Mouse (Mus musculus) left cerebral cortex, postnatal 25 days (tissue): ENCODE results near the gene Stx3. TPM values are rescaled to one million over a fixed set of nuclear protein-coding genes. Genes with fewer than 3 reads are reported as not detected.

Experiments
- DNase-seq, 2 experiments: peaks; one replicate each; pipeline ENCODE4 v3.0.0; 2022; ENCODE audit warnings: low spot score in 2 of 2, mixed read lengths in 1 of 2
- intact Hi-C: fragments of 180-260 bp; cut with DNase I; formaldehyde crosslinking; loops from one replicate; pipeline ENCODE4 v1.15.1; 2025
- total RNA-seq, 2 experiments: library from RNA; stranded (reverse); gene quantifications; 2 replicates each; pipeline ENCODE4 v1.2.3; 2021

Gene Stx3
- total RNA-seq, 2 experiments from 2014 or later: 20.9 to 21.6 TPM

DNA sequence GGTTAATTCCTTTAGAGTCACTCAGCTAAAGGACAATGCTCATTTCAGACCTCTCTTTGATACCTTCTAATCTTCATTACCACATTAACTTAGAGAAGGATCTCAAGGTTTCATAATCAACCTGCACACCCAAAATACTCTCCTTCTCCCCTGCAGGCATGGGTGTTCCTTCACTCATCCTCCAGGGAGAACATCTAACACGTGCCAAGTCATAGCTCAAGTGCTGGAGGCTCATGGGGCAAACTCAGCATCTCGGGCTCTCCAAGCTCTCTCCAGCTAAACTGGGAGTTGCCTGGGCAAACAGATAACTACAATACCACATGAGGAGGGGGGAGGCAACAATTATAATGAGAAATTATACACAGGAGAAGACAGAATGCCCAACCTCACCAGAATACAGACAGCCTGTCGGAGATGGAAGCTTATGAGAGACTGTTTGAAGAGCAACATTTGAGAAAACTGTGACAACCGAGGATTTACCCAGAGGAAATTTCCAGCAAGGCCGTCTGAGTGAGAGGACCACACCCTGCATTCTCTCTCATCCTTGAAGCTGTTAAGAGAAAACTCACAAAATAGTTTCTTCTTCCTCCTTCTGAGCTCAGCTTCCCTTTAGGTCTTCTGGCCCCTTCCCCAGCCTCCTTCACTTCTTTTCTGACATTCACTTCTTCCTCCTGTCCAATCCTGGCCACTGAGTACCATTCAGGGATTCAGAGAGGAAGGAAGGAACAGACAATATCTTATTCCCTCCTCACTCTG lies 9.0 kb downstream of the Stx3 start:
- intact Hi-C loops: no loop called here
- DNase-seq: no peak

DNA sequence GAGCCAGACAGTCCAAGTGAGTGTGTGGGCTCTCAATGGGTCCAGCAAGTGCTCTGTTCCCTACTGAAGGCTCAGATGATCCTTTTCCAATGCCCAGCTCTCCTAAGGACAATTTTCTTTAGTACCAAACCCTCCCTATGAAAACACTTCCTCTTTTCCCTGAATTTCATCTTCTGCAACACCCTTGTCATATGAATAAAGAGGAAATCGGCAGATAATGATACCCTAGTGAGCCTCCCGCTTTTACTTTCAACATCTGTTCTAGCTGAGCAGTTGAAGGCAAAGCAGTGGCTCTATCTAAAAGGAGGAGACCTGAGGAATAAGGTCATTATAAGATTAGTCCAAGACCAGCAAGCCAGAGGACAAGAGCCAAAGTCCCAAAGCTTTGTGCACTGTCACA lies 10.8 kb downstream of the Stx3 start:
- no peak for DNase-seq
- intact Hi-C loops: no loop called here

DNA sequence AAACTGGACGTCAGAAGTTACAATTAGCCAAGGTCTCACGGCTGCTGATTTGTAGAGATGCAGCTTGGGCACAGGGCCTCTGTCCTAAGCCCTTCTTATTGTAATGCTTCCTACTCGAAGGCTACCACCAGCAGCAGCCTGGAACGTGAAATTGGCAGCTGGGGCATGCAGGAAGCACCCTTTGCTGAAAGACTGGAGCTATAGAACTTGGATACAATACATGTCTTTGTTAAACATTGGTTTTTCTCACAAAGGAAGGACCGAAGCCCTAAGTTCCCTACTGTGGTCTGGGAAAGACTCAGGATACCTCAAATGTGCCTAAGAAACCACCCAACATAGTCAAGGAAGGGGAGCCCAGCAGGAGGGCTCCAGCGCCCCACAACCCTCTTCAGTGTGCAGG lies 11.4 kb downstream of the Stx3 start:
- intact Hi-C loops: no loop called here
- DNase-seq: no peak

DNA sequence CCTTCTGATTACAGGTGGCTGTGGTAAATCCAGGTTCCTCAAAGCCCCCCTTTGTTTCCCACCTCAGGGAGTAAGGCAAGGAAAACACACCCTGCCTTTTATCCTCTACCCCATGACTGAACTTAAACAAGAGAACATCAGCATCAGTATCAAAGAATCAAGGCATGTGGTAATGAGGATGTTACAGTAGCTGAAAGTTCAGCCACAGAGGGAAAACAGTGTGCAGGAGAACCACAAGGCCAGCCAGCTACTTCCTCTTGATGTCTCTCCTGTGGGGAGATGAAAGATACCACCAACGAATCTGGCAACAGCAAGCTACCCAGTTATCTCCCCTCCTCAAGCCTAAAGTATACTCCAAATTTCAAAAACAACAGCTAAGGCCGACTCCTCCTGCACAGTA lies 12.0 kb downstream of the Stx3 start:
- intact Hi-C loops: no loop called here
- DNase-seq: no peak

- intact Hi-C loops: no loop called here
- DNase-seq: no peak
These were observed 14.8 kb downstream of the Stx3 start for GRCm38 (mm10) chr19:11804423-11804822.

GRCm38 (mm10) chr19:11800531-11801315 lies 18.5 kb downstream of the Stx3 start:
- intact Hi-C loops: no loop called here
- no peak for DNase-seq

- intact Hi-C loops: no loop called here
- no peak for DNase-seq
These were observed 24.8 kb downstream of the Stx3 start for GRCm38 (mm10) chr19:11794447-11794846.

- intact Hi-C loops: no loop called here
These were observed 25.4 kb downstream of the Stx3 start for GRCm38 (mm10) chr19:11793741-11794359.

GRCm38 (mm10) chr19:11791825-11792224 lies 27.4 kb downstream of the Stx3 start:
- no peak for DNase-seq
- intact Hi-C loops: no loop called here

More at GRCm38 (mm10) chr19:11793741-11794359, 25.4 kb downstream of the Stx3 start:
- DNase-seq: no peak

DNA sequence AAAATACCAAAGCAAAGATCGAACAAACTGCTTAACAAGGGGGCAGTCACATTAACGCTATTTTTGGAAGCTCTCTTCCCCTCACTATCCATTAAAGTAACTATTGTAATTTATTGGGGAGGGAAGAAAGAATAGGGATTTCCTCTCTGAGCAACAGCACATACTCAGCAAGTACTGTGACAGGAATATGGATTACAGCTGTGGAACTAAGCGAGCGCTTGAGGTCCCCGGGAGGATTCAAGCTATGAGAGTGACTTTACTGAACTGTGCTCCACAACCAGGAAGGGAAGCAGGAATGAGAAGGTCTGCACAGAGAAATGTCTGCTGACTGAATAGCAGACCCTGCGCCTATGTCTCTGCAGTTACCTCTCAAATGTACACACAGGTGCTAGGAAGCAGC lies 30.3 kb downstream of the Stx3 start:
- DNase-seq: no peak
- intact Hi-C loops: no loop called here

DNA sequence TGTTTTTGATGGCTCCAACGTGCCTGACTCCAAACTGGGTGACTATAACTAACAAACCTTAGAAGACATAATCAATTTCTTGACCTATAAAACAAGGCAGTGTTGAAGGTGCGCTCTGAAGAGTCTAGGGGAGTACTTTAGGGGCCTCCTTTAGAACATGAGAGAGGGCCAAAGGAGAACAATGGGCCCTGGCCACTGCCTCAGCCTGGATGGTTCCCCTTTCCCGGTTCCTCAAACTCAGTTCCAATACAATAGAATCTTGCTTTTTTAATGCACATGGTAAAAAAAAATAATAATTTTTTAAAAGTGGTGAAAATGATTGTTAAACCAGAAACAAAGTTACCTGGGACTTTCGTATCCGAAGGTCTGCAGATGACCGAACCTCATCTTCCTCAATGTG lies 31.4 kb downstream of the Stx3 start:
- intact Hi-C loops: no loop called here
- DNase-seq: no peak

DNA sequence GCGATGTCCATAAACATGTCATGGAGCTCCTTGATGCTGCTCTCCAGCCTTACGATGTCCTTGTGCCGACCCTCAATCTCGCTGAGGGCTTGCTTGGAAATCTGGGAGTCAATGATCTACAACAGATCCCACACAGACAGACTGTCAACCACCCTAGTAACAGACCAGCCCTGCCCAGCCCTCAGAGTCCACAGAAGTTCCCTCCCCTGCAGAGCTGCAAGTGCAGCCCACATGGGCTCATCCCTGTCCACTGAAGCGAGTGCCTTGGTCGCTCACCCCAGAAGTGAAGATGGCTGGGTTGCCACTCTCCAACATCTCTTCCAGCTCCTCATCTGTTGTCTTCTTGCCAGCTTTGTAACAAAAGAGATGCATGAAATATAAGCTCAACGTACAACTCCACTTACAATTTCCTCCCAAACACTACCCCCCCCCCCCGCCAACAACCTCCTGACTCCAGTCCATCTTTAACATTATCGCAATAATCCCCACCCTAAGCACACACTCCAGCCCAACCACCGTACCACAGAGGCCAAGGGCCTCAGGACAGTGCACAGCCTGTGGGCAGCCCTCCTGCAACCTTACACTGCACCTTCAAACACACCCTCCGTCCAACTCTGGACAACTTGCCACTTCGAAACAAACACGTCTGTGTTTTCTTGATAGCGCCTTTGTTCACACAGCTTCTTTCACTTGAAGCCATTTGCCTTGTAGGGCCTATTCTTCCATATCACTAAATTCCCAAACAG lies 33.6 kb downstream of the Stx3 start:
- intact Hi-C loops: no loop called here

DNA sequence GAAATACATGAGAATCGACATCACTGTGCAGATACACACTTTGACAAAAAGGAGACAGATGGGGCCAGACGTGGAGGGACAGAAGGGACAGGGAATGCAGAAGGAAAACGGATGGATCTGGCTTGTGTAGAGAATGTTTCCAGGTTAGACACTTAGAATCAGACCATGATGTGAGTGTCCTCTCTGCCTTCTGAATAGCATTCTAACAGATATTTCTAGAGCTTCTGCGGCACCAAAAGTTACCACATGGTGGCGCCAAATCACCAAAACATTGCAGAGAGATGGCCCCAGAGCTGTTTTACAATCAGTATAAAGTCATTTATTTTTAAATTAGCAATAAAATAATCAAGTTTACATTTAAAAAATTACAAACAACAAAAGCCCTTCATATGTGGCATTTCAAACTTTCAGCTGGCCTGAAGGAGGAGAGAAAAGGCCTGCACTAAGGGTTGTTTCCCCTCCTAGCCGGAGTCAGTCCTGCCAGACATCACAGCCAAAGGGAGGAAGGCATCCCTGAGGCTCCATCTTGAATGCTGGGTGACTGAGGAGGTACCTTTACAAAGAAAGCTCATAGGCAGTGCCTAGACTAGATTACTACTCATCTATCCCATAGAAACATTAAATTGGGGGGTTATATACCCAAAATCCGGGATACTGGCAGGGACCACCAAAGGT lies 41.9 kb downstream of the Stx3 start:
- intact Hi-C loops: loop anchor here (2.0 to 5.0 kb wide), 3 partner anchors 41 to 230 kb away; partner anchors contain the start of genes Patl1 and Stx3
- DNase-seq: peak; percentile 66 to 74

More for the DNA sequence above, 33.6 kb downstream of the Stx3 start:
- no peak for DNase-seq

- intact Hi-C loops: no loop called here
These were observed 48.9 kb downstream of the Stx3 start, which contains the start of gene Mrpl16 for GRCm38 (mm10) chr19:11770205-11770892. Gene Mrpl16 (plus strand): TSS chr19:11770391.

GRCm38 (mm10) chr19:11769257-11769920 lies 49.8 kb downstream of the Stx3 start:
- DNase-seq: no peak
- intact Hi-C loops: loop anchor here (5.0 kb wide), 1 partner anchor 417 kb away; no protein-coding TSS in a partner anchor

More at GRCm38 (mm10) chr19:11770205-11770892, 48.9 kb downstream of the Stx3 start, which contains the start of gene Mrpl16:
- peak; percentile 90 to 94 for DNase-seq

DNA sequence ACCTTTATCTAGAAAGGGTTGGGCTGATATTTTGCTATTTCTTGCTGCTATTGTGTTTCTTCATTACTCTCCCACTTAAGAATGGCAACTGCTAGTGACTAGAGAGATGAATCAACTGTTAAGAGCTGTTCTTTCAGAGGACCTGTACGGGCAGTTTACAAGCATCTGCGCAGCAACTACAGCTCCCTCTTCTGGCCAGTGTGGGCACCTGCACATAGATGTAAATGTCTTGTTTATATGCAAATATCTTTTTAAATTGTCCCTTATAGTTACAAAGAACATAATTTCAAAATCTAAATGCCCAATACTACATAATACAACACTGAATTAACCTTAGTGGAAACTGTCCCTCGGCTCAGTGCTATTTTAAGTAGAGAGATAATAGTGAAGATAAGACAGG lies 51.0 kb downstream of the Stx3 start:
- DNase-seq: peak; percentile 37 to 46
- intact Hi-C loops: loop anchor here (1.0 to 5.0 kb wide), 2 partner anchors 157 to 416 kb away; no protein-coding TSS in a partner anchor

- DNase-seq: no peak
- intact Hi-C loops: loop anchor here (5.0 kb wide), 1 partner anchor 414 kb away; no protein-coding TSS in a partner anchor
These were observed 52.8 kb downstream of the Stx3 start for GRCm38 (mm10) chr19:11766413-11766812.

GRCm38 (mm10) chr19:11765059-11765458 lies 54.1 kb downstream of the Stx3 start:
- intact Hi-C loops: loop anchor here (5.0 kb wide), 1 partner anchor 413 kb away; no protein-coding TSS in a partner anchor
- no peak for DNase-seq
